Mouse (Mus musculus) E14TG2a.4 (cell line): ENCODE data around the gene Mre11a.

Source experiments
- CTCF ChIP-seq: conservative IDR thresholded peaks from 2 replicates; pipeline ENCODE4 v1.5.1; 2014; ENCODE audit warnings: low read length
- NANOG ChIP-seq: IDR thresholded peaks from 2 replicates; pipeline ENCODE4 v1.6.1; 2014; ENCODE audit warnings: borderline replicate concordance, low read length, mixed read lengths
- POU5F1 ChIP-seq: IDR thresholded peaks from 2 replicates; pipeline ENCODE4 v1.6.1; 2014; ENCODE audit warnings: low read length, borderline replicate concordance

- TF ChIP-seq CTCF (no peak), NANOG (no peak), POU5F1 (no peak)
These were observed 30.5 kb upstream of the Mre11a start for GRCm38 (mm10) chr9:14753947-14754346.
